Mouse (Mus musculus): ENCODE data around the gene Fxr2.

DNA sequence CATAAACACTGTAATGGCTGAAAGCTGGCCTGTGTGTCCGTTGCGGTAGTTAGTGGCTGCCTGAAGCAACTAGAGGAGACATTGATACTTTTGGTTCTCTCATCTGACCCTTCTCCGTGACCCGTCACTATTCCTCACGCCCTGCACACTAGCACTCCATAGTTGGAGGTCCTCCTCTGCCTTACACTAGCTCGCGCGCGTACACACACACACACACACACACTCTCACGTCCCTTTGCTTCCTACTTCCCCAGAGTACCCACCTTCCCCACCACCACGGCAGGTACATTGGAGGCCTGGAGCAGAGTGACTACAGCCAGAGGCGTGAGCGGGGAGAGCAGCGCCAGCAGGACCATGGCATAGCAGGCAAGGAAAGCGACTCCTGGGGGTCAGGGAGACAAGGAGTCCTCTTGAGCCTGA lies 24.7 kb downstream of the Fxr2 start:
- TF ChIP-seq CTCF (IDR thresholded peaks at IDR 0.05; ENCODE audit: control insufficient read depth, insufficient read depth, low read length): no peak
- no peak for TF ChIP-seq POLR2A (IDR thresholded peaks at IDR 0.05; ENCODE audit: borderline replicate concordance, control insufficient read depth, low read depth, low read length)
